Mouse (Mus musculus): ENCODE measurements at regions not wholly inside any gene's neighbourhood (a gene's known extent, or its start where the extent isn't known, plus 50 kb on each side); places are given as distances from the start of the nearest gene placed in this dataset.

DNA sequence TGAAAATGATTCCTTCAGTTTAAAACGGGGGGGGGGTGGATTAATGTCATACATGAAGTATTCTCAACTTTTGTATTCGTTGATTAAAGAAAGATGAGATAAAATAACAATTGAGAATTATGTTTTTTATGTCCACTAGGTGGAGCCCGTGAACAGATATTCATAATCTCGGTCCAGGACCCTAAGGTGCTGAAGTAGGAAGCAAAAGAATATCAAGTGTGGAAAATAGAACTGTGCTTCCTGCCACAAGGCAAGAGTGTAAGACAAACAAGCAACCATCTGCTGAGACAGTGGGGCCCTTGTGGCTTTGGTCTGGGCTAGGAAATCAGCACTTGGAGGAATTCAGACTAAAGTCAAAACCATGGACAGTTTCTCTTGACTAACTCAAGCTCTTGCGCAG, 50.9 kb upstream of the Kap start:
- Histone ChIP-seq H3K4me1 (ENCODE audit: control insufficient read depth, insufficient read depth, low read length) (no peaks in the 10 kb centered on the region), H3K36me3 (ENCODE audit: control insufficient read depth, insufficient read depth, low read length) (no peaks in the 10 kb centered on the region), H3K27me3 (replicated peaks; ENCODE audit: control insufficient read depth, insufficient read depth, low read length) (no peaks in the 10 kb centered on the region), H3K27ac (ENCODE audit: insufficient read depth, low read depth, low read length) (no peak overlapping the region), H3K4me3 (ENCODE audit: insufficient read depth, low read depth, low read length) (no peak overlapping the region)
- peak; percentile 36 for DNase-seq
- WGBS, result 25% methylated on average over 5 of the region's 5 CpGs
- TF ChIP-seq POLR2A (IDR thresholded peaks at IDR 0.05; ENCODE audit: low read depth, low read length), result no peak
- peak; percentile 12; the same call in 1 of the 2 replicates for TF ChIP-seq CTCF (conservative IDR thresholded peaks at IDR 0.05; ENCODE audit: insufficient read depth, insufficient read length, low read depth, low read length)

DNA sequence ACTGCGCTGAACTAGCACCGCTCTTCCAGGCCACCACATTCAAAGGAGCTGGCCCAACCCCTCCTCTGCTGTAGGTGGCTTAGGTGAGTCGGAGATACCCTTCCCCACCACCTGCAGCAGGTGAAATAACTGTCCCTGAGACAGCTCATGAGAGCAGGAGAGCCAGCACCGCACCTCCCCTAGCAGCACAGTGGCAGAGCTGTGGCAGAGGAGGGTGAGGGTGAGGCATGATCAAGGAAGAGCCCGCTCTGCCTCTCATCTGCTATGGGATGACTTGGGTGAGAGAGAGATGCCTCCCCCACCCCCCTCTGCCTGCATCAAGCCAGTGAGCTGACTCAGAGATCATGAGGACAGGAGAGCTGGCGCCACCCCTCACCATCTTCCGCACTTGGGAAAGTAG, 81.1 kb upstream of the Kap start:
- WGBS, result 89% methylated on average over 7 of the region's 7 CpGs
- TF ChIP-seq CTCF (conservative IDR thresholded peaks at IDR 0.05; ENCODE audit: insufficient read depth, insufficient read length, low read depth, low read length) (no peak), POLR2A (IDR thresholded peaks at IDR 0.05; ENCODE audit: low read depth, low read length) (no peak)
- no peaks in the 10 kb centered on the region for H3K27me3 ChIP-seq (replicated peaks; ENCODE audit: control insufficient read depth, insufficient read depth, low read length)

GRCm38 (mm10) chr6:133935671-133936070, 82.1 kb upstream of the Kap start:
- no peak for DNase-seq
- H3K36me3 ChIP-seq (ENCODE audit: control insufficient read depth, insufficient read depth, low read length), result no peaks in the 10 kb centered on the region
- 90% methylated on average over 2 of the region's 2 CpGs for WGBS
- H3K27me3 ChIP-seq (replicated peaks; ENCODE audit: control insufficient read depth, insufficient read depth, low read length), result no peaks in the 10 kb centered on the region
- TF ChIP-seq POLR2A (IDR thresholded peaks at IDR 0.05; ENCODE audit: low read depth, low read length) (no peak), CTCF (conservative IDR thresholded peaks at IDR 0.05; ENCODE audit: insufficient read depth, insufficient read length, low read depth, low read length) (no peak)
- no peak overlapping the region for H3K4me3 ChIP-seq (ENCODE audit: insufficient read depth, low read depth, low read length)
- no peaks in the 10 kb centered on the region for H3K4me1 ChIP-seq (ENCODE audit: control insufficient read depth, insufficient read depth, low read length)
- H3K27ac ChIP-seq (ENCODE audit: insufficient read depth, low read depth, low read length), result no peak overlapping the region

More for the DNA sequence above, 81.1 kb upstream of the Kap start:
- Histone ChIP-seq H3K36me3 (ENCODE audit: control insufficient read depth, insufficient read depth, low read length) (no peaks in the 10 kb centered on the region), H3K4me1 (ENCODE audit: control insufficient read depth, insufficient read depth, low read length) (no peaks in the 10 kb centered on the region), H3K27ac (ENCODE audit: insufficient read depth, low read depth, low read length) (no peak overlapping the region), H3K4me3 (ENCODE audit: insufficient read depth, low read depth, low read length) (no peak overlapping the region)
- DNase-seq, result no peak

DNA sequence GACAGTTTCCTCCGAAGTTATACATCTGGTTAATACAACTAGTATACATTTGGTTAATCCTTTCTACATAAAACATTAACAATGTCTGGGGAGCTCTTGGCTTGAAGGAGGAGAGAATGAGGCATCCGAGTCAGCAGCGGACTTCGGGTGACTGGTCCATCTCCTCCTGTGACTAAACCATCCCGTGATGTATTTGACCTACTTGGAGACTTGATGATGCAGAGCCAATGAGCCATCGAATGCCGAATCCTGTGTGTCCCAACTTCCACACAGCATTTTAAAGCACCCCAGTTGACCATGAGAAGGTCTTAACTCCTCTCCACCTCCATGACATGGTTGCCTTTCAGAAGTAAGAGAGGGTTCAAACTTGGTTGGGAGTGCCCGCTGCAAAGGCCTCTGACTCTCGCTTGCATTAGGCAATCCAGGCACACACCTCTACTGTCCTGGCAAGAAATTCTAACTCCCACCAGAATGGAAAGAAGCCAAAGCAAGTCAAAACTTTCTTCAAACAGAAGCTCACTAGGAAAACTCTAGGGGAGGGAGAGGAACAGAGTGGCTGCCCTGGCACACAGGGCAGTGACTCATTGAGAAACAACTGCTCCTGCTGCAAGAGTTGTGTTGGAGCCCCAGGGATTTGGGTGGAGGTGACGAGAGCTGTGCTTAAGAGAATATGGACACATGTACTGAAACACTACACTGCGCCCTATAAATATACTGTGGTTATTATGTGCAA, 75.4 kb upstream of the Etv6 start:
- no peak for TF ChIP-seq POLR2A (IDR thresholded peaks at IDR 0.05; ENCODE audit: low read depth, low read length)
- no peak for TF ChIP-seq CTCF (conservative IDR thresholded peaks at IDR 0.05; ENCODE audit: insufficient read depth, insufficient read length, low read depth, low read length)
- no peaks in the 10 kb centered on the region for H3K27me3 ChIP-seq (replicated peaks; ENCODE audit: control insufficient read depth, insufficient read depth, low read length)
- no peaks in the 10 kb centered on the region for H3K4me1 ChIP-seq (ENCODE audit: control insufficient read depth, insufficient read depth, low read length)
- no peaks in the 10 kb centered on the region for H3K36me3 ChIP-seq (ENCODE audit: control insufficient read depth, insufficient read depth, low read length)
- no peak overlapping the region for H3K27ac ChIP-seq (ENCODE audit: insufficient read depth, low read depth, low read length)
- 73% methylated on average over 11 of the region's 11 CpGs for WGBS
- no peak overlapping the region for H3K4me3 ChIP-seq (ENCODE audit: insufficient read depth, low read depth, low read length)
- DNase-seq, result no peak

GRCm38 (mm10) chr6:133960713-133961112, 74.8 kb upstream of the Etv6 start:
- peak; percentile 83 for DNase-seq
- WGBS, result 25% methylated on average over 7 of the region's 7 CpGs
- no peak overlapping the region for H3K4me3 ChIP-seq (ENCODE audit: insufficient read depth, low read depth, low read length)
- no peaks in the 10 kb centered on the region for H3K4me1 ChIP-seq (ENCODE audit: control insufficient read depth, insufficient read depth, low read length)
- TF ChIP-seq POLR2A (IDR thresholded peaks at IDR 0.05; ENCODE audit: low read depth, low read length), result no peak
- peak; percentile 42; the same call in 1 of the 2 replicates for TF ChIP-seq CTCF (conservative IDR thresholded peaks at IDR 0.05; ENCODE audit: insufficient read depth, insufficient read length, low read depth, low read length)
- H3K36me3 ChIP-seq (ENCODE audit: control insufficient read depth, insufficient read depth, low read length), result no peaks in the 10 kb centered on the region
- H3K27ac ChIP-seq (ENCODE audit: insufficient read depth, low read depth, low read length), result no peak overlapping the region
- no peaks in the 10 kb centered on the region for H3K27me3 ChIP-seq (replicated peaks; ENCODE audit: control insufficient read depth, insufficient read depth, low read length)

DNA sequence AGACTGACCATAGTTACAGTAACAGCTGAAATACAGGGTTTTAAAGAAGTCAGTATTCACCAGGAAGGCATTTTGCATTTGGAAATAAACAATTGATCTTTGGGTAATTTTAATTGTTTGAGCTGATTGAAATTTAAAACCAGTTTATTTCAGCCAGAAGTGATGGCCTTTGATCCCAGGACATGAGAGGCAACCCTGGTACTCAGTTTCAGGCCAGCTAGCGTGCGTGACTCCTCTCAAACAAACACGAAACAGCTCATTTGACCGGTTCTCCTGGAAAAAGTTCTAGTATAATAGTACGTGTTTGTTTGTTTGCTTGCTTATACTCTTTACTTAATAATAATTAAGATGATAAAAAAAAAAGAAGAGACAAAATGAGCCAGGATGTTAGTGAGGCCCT, 72.9 kb upstream of the Etv6 start:
- TF ChIP-seq POLR2A (IDR thresholded peaks at IDR 0.05; ENCODE audit: low read depth, low read length) (no peak), CTCF (conservative IDR thresholded peaks at IDR 0.05; ENCODE audit: insufficient read depth, insufficient read length, low read depth, low read length) (no peak)
- H3K27ac ChIP-seq (ENCODE audit: insufficient read depth, low read depth, low read length), result no peak overlapping the region
- WGBS, result 76% methylated on average over 5 of the region's 5 CpGs

DNA sequence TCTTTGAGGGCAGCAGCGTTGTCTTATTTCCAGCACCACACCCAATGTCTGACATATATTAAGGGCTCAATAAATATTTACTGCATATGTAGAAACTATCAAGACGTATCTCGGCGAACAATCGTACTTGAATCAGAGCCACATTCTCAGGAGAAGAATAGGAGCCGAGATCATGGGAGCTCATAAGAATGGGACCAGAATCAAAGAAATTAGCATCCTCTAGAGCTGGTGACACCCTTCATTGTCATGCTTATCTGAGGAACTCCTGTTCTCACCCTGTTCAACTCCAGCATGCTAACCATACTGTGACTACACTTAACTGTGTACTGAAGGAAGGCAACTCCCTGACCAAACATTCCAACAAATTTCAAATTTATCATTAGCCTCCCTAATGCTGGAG, 72.2 kb upstream of the Etv6 start:
- WGBS, result 94% methylated on average over 6 of the region's 6 CpGs
- no peak overlapping the region for H3K27ac ChIP-seq (ENCODE audit: insufficient read depth, low read depth, low read length)
- H3K4me3 ChIP-seq (ENCODE audit: insufficient read depth, low read depth, low read length), result no peak overlapping the region
- no peak for DNase-seq
- no peaks in the 10 kb centered on the region for H3K36me3 ChIP-seq (ENCODE audit: control insufficient read depth, insufficient read depth, low read length)
- TF ChIP-seq CTCF (conservative IDR thresholded peaks at IDR 0.05; ENCODE audit: insufficient read depth, insufficient read length, low read depth, low read length) (no peak), POLR2A (IDR thresholded peaks at IDR 0.05; ENCODE audit: low read depth, low read length) (no peak)
- H3K27me3 ChIP-seq (replicated peaks; ENCODE audit: control insufficient read depth, insufficient read depth, low read length), result no peaks in the 10 kb centered on the region
- no peaks in the 10 kb centered on the region for H3K4me1 ChIP-seq (ENCODE audit: control insufficient read depth, insufficient read depth, low read length)

More for the DNA sequence above, 72.9 kb upstream of the Etv6 start:
- H3K27me3 ChIP-seq (replicated peaks; ENCODE audit: control insufficient read depth, insufficient read depth, low read length), result no peaks in the 10 kb centered on the region
- no peak overlapping the region for H3K4me3 ChIP-seq (ENCODE audit: insufficient read depth, low read depth, low read length)
- H3K4me1 ChIP-seq (ENCODE audit: control insufficient read depth, insufficient read depth, low read length), result no peaks in the 10 kb centered on the region
- H3K36me3 ChIP-seq (ENCODE audit: control insufficient read depth, insufficient read depth, low read length), result no peaks in the 10 kb centered on the region
- DNase-seq, result peak; percentile 11

Measured in kidney, adult 2 months (tissue).